Comparison of ENCODE assay signal across 14 mouse cellular contexts in genomic region chr3:108423006-108423405, GRCm38 (mm10). TPM values are rescaled to one million over a fixed set of nuclear protein-coding genes. Genes with fewer than 3 reads are reported as not detected.
DNase-seq lines count a peak whose midpoint lies in the region; ATAC-seq lines count a peak whose summit lies in the region.
"Had no signal": no experiment of that assay in that cellular context is flagged by ENCODE, and none has a peak within 500 bp of the region (broad histone marks: within the 10 kb centered on the region; RNA-seq: fewer than 3 reads in every experiment).

No protein-coding gene starts in this region.

- no peaks in the 10 kb centered on the region for H3K27me3 ChIP-seq in neural tube, embryonic 12.5 days (replicated peaks)
- H3K27me3 ChIP-seq in forebrain, embryonic 13.5 days: no peaks in the 10 kb centered on the region
- no peaks in the 10 kb centered on the region for H3K27me3 ChIP-seq in hindbrain, embryonic 15.5 days

- H3K4me1 ChIP-seq in neural tube, embryonic 12.5 days: peaks cover 46% of the 10 kb centered on the region
- H3K4me1 ChIP-seq in forebrain, embryonic 13.5 days: peaks cover 42% of the 10 kb centered on the region
- H3K4me1 ChIP-seq in hindbrain, embryonic 15.5 days (replicated peaks): peaks cover 34% of the 10 kb centered on the region

- no peak for DNase-seq in neural tube, embryonic 10.5 days (ENCODE audit: extremely low spot score, low spot score)
- DNase-seq in Muller cell, postnatal 12 days (ENCODE audit: inconsistent ontology term): no peak
- DNase-seq in yolk sac, embryonic 10.5 days (ENCODE audit: low spot score): no peak
- no peak for DNase-seq in heart, postnatal 25 days (ENCODE audit: low spot score)
- DNase-seq: heart, postnatal 14 days had no signal

- intact Hi-C loops in heart, postnatal 25 days (cut with DNase I): no loop called here

- H3K9me3 ChIP-seq in neural tube, embryonic 12.5 days: no peaks in the 10 kb centered on the region
- no peaks in the 10 kb centered on the region for H3K9me3 ChIP-seq in forebrain, embryonic 13.5 days (replicated peaks)
- H3K9me3 ChIP-seq in hindbrain, embryonic 15.5 days: no peaks in the 10 kb centered on the region

- 46% methylated on average over 6 of the region's 6 CpGs for WGBS in neural tube, embryonic 12.5 days
- 40% methylated on average over 6 of the region's 6 CpGs for WGBS in forebrain, embryonic 13.5 days
- 26% methylated on average over 6 of the region's 6 CpGs for WGBS in hindbrain, embryonic 15.5 days

- no peak for ATAC-seq in neural tube, embryonic 12.5 days (ENCODE audit: low FRiP score, low read depth)
- peak; percentile 40; the same call in 1 of the 2 replicates for ATAC-seq in forebrain, embryonic 13.5 days
- peak; percentile 24; the same call in 1 of the 2 replicates for ATAC-seq in hindbrain, embryonic 15.5 days (ENCODE audit: low FRiP score, low read depth)

- peak overlapping the region; percentile 42; the same call in 1 of the 2 replicates for H3K9ac ChIP-seq in neural tube, embryonic 12.5 days
- peak overlapping the region; percentile 60 for H3K9ac ChIP-seq in forebrain, embryonic 13.5 days
- 0 out of 2 replicates have a peak overlapping the region, but pooled peaks have one; percentile 23 for H3K9ac ChIP-seq in hindbrain, embryonic 15.5 days
- H3K9ac ChIP-seq: lung, embryonic 14.5 days had no signal

- no peak overlapping the region for H3K4me3 ChIP-seq in neural tube, embryonic 12.5 days
- H3K4me3 ChIP-seq in forebrain, embryonic 13.5 days: no peak overlapping the region
- no peak overlapping the region for H3K4me3 ChIP-seq in hindbrain, embryonic 15.5 days

- peak overlapping the region; percentile 52 for H3K4me2 ChIP-seq in neural tube, embryonic 12.5 days (replicated peaks)
- H3K4me2 ChIP-seq in forebrain, embryonic 13.5 days: peak overlapping the region; percentile 57
- peak overlapping the region; percentile 52 for H3K4me2 ChIP-seq in hindbrain, embryonic 15.5 days

- peaks cover 24% of the 10 kb centered on the region for H3K36me3 ChIP-seq in neural tube, embryonic 12.5 days
- peaks cover 31% of the 10 kb centered on the region for H3K36me3 ChIP-seq in forebrain, embryonic 13.5 days (ENCODE audit: poor library complexity, severe bottlenecking)
- peaks cover 21% of the 10 kb centered on the region for H3K36me3 ChIP-seq in hindbrain, embryonic 15.5 days

- no peak overlapping the region for H3K27ac ChIP-seq in neural tube, embryonic 12.5 days
- peak overlapping the region; percentile 77 for H3K27ac ChIP-seq in forebrain, embryonic 13.5 days
- H3K27ac ChIP-seq in hindbrain, embryonic 15.5 days (replicated peaks): peak overlapping the region; percentile 71; the same call in 1 of the 2 replicates

RNA-seq across cellular contexts. Expression of gene Celsr2, which starts 7.7 kb away (rescaled TPM):
- polyA plus RNA-seq in neural tube, embryonic 12.5 days (2016; fragmentation: Nextera tagmentation; extraction: Ambion mirVana): 71.4 and 71.5 TPM in 2 replicates
- polyA plus RNA-seq in forebrain, embryonic 13.5 days (2015; fragmentation: Nextera tagmentation; extraction: Ambion mirVana): 45.3 and 56.9 TPM in 2 replicates
- 43.1 and 44.9 TPM in 2 replicates for polyA plus RNA-seq in hindbrain, embryonic 15.5 days (2015; fragmentation: Nextera tagmentation; extraction: Ambion mirVana)
- 1 to 10 TPM; 4.2 to 5.3 TPM for total RNA-seq in heart, postnatal 25 days (2021)

RNA-seq across cellular contexts. Expression of gene Sars, which starts 22.0 kb away (rescaled TPM):
- polyA plus RNA-seq in neural tube, embryonic 12.5 days (2016; fragmentation: Nextera tagmentation; extraction: Ambion mirVana): 212 and 213 TPM in 2 replicates
- 196 and 205 TPM in 2 replicates for polyA plus RNA-seq in forebrain, embryonic 13.5 days (2015; fragmentation: Nextera tagmentation; extraction: Ambion mirVana)
- polyA plus RNA-seq in hindbrain, embryonic 15.5 days (2015; fragmentation: Nextera tagmentation; extraction: Ambion mirVana): 197 and 219 TPM in 2 replicates
- total RNA-seq in heart, postnatal 25 days (2021): 10 to 100 TPM; 80.8 to 81.5 TPM

RNA-seq across cellular contexts. Expression of gene Psrc1, which starts 39.4 kb away (rescaled TPM):
- 35.7 and 37.1 TPM in 2 replicates for polyA plus RNA-seq in neural tube, embryonic 12.5 days (2016; fragmentation: Nextera tagmentation; extraction: Ambion mirVana)
- polyA plus RNA-seq in forebrain, embryonic 13.5 days (2015; fragmentation: Nextera tagmentation; extraction: Ambion mirVana): 68.6 and 68.9 TPM in 2 replicates
- 11.5 and 14.5 TPM in 2 replicates for polyA plus RNA-seq in hindbrain, embryonic 15.5 days (2015; fragmentation: Nextera tagmentation; extraction: Ambion mirVana)
- total RNA-seq in heart, postnatal 25 days (2021): under 1 TPM; 0.16 to 0.45 TPM
- total RNA-seq: gastrocnemius, adult 18-20 months had no signal

RNA-seq across cellular contexts. Expression of gene Mybphl, which starts 58.3 kb away (rescaled TPM):
- 0.25 and 0.26 TPM in 2 replicates for polyA plus RNA-seq in neural tube, embryonic 12.5 days (2016; fragmentation: Nextera tagmentation; extraction: Ambion mirVana)
- not detected in 2 replicates for polyA plus RNA-seq in forebrain, embryonic 13.5 days (2015; fragmentation: Nextera tagmentation; extraction: Ambion mirVana)
- polyA plus RNA-seq in hindbrain, embryonic 15.5 days (2015; fragmentation: Nextera tagmentation; extraction: Ambion mirVana): 0.35 and 0.50 TPM in 2 replicates
- 10 to 100 TPM; 58.9 to 60.3 TPM for total RNA-seq in heart, postnatal 25 days (2021)
- total RNA-seq: adrenal gland, postnatal 4 days; common myeloid progenitor, adult 5-6 weeks; gastrocnemius, adult 18-20 months; megakaryocyte progenitor cell, adult 5-6 weeks had no signal
- polyA plus RNA-seq: limb, embryonic 14.5 days had no signal
